Mouse (Mus musculus) liver, embryonic 14.5 days (tissue): Measurements from ENCODE around the gene Astn2. TPM values are rescaled to one million over a fixed set of nuclear protein-coding genes. Genes with fewer than 3 reads are reported as not detected.

Experiments used
- ATAC-seq: fragments of 200-750 bp; cut with Nextera tagmentation; 2 replicates; pipeline ENCODE4 v1.8.0; 2017; ENCODE audit warnings: moderate number of reproducible peaks, mild to moderate bottlenecking, moderate library complexity; ENCODE audit not compliant: insufficient read depth
- DNase-seq, 3 experiments: peaks; one replicate each; pipeline ENCODE4 v3.0.0-alpha.2; 2012 to 2013; ENCODE audit warnings: low read depth in 3 of 3, low spot score in 3 of 3
- H3K27ac ChIP-seq: fragments of 300-500 bp; sonication (generic); 2 replicates; pipeline ENCODE4 v1.5.1; 2014; ENCODE audit warnings: moderate library complexity, mild to moderate bottlenecking, control low read depth, inconsistent platforms
- H3K27me3 ChIP-seq: fragments of 300-500 bp; sonication (generic); 2 replicates; pipeline ENCODE4 v1.6.1; 2014; ENCODE audit warnings: mild to moderate bottlenecking, low read length, moderate library complexity; ENCODE audit not compliant: control insufficient read depth, insufficient read depth
- H3K36me3 ChIP-seq: fragments of 300-500 bp; sonication (generic); replicated peaks from 2 replicates; pipeline ENCODE4 v1.6.1; 2014; ENCODE audit warnings: low read depth; ENCODE audit not compliant: control insufficient read depth, insufficient read depth
- H3K4me1 ChIP-seq, 2 experiments: fragments of 200-500 bp in 1 of 2; fragments of 300-500 bp in 1 of 2; sonication (generic) in 1 of 2; replicated peaks; 2 replicates each; pipeline ENCODE4 v1.6.1; 2012 to 2014; ENCODE audit warnings: antibody characterized with exemption in 1 of 2, inconsistent platforms in 1 of 2, low read length in 1 of 2; ENCODE audit not compliant: control insufficient read depth in 2 of 2, insufficient read depth in 2 of 2
- H3K4me2 ChIP-seq: fragments of 300-500 bp; sonication (generic); 2 replicates; pipeline ENCODE4 v1.6.1; 2014; ENCODE audit warnings: low read depth, mild to moderate bottlenecking, control low read depth, moderate library complexity
- H3K4me3 ChIP-seq, 2 experiments: fragments of 200-500 bp in 1 of 2; fragments of 300-500 bp in 1 of 2; sonication (generic) in 1 of 2; 2 replicates each; pipeline ENCODE4 v1.5.1; 2012 to 2014; ENCODE audit warnings: low read depth in 2 of 2, low read length in 2 of 2, mild to moderate bottlenecking in 2 of 2, control low read depth in 1 of 2, inconsistent platforms in 1 of 2, moderate library complexity in 1 of 2; ENCODE audit not compliant: insufficient read depth in 1 of 2
- H3K9ac ChIP-seq: fragments of 300-500 bp; sonication (generic); replicated peaks from 2 replicates; pipeline ENCODE4 v1.6.1; 2014; ENCODE audit warnings: mild to moderate bottlenecking, control low read depth, moderate library complexity
- H3K9me3 ChIP-seq: fragments of 300-500 bp; sonication (generic); 2 replicates; pipeline ENCODE4 v1.6.1; 2016; ENCODE audit warnings: low read length, mixed read lengths; ENCODE audit not compliant: control insufficient read depth
- CTCF ChIP-seq: IDR thresholded peaks from 2 replicates; pipeline ENCODE4 v1.5.1; 2016; ENCODE audit warnings: antibody characterized with exemption, low read depth, control low read depth
- EP300 ChIP-seq: IDR thresholded peaks from 2 replicates; pipeline ENCODE4 v1.6.1; 2016; ENCODE audit warnings: antibody characterized with exemption, low read depth
- WGBS: fragments of 180-500 bp; shearing (Covaris S2); extraction: QIAGEN DNeasy Blood & Tissue Kit; methylation state at CpG from one replicate; pipeline ENCODE4 v1.1.7; 2014; ENCODE audit not compliant: insufficient replicate concordance; 5-methylcytosine and 5-hydroxymethylcytosine counted together
- polyA plus RNA-seq, 2 experiments: library from polyadenylated mRNA; depleted of rRNA in 1 of 2; stranded (reverse) in 1 of 2; unstranded in 1 of 2; fragments of >200 nt; fragmentation: Nextera tagmentation in 1 of 2; extraction: Ambion mirVana in 1 of 2; gene quantifications; 2 replicates each; pipeline versions ENCODE4 v1.2.1 to v1.2.3; 2012 to 2014

The Astn2 gene
- polyA plus RNA-seq, 2 experiments: 0.16 TPM; not detected in 1

DNA sequence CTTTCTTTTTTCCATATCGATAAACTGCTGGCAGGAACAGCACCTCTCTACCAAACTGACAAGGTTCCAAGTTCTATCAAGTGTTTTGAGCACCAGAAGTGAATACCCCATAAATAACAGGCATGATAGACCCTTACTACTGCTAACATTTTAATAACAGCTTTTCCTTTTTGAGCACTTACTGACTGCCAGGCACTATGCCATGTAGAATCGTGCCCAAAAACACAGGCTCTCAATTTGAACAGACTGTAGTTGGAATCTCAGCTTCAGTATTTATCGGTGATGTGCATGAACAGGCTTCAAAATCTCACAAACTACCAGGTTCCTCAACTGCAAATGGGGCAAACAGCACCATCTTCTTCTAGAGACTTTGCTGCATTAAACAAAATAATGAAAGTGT, 143.1 kb downstream of the Astn2 start:
- 74% methylated on average over 3 of the region's 3 CpGs for WGBS
- Histone ChIP-seq H3K9me3 (no peaks in the 10 kb centered on the region), H3K4me3 (no peak overlapping the region), H3K9ac (no peak overlapping the region), H3K27ac (no peak overlapping the region), H3K36me3 (no peaks in the 10 kb centered on the region), H3K4me1 (no peaks in the 10 kb centered on the region), H3K27me3 (no peaks in the 10 kb centered on the region), H3K4me2 (no peak overlapping the region)
- no peak for TF ChIP-seq EP300
- no peak for TF ChIP-seq CTCF
- ATAC-seq (no peak), DNase-seq (no peak)

DNA sequence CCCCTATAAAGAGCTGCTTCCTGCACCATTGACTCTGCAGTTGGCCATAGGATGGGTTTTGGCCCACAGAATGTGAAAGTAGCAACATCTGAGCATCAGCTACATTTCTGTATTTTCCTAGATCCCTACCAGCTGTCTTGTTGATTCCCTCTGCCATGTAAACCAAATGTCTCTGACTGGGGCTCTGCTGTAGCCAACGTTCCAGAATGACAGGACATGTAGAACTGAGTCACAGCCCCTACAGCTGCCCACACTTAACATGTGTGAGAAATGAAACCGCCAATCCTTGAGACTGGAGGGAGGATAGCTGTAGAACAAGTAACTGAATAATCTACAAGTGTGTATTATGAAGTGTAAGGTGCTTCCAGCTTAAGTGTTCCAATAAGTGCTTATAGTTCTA, 145.5 kb downstream of the Astn2 start:
- WGBS: 53% methylated on average over 2 of the region's 2 CpGs
- Histone ChIP-seq H3K4me2 (no peak overlapping the region), H3K4me3 (no peak overlapping the region), H3K9me3 (no peaks in the 10 kb centered on the region), H3K9ac (no peak overlapping the region), H3K4me1 (no peaks in the 10 kb centered on the region), H3K27me3 (no peaks in the 10 kb centered on the region), H3K27ac (no peak overlapping the region), H3K36me3 (no peaks in the 10 kb centered on the region)
- TF ChIP-seq CTCF (no peak), EP300 (no peak)
- no peak for ATAC-seq
- DNase-seq: no peak

DNA sequence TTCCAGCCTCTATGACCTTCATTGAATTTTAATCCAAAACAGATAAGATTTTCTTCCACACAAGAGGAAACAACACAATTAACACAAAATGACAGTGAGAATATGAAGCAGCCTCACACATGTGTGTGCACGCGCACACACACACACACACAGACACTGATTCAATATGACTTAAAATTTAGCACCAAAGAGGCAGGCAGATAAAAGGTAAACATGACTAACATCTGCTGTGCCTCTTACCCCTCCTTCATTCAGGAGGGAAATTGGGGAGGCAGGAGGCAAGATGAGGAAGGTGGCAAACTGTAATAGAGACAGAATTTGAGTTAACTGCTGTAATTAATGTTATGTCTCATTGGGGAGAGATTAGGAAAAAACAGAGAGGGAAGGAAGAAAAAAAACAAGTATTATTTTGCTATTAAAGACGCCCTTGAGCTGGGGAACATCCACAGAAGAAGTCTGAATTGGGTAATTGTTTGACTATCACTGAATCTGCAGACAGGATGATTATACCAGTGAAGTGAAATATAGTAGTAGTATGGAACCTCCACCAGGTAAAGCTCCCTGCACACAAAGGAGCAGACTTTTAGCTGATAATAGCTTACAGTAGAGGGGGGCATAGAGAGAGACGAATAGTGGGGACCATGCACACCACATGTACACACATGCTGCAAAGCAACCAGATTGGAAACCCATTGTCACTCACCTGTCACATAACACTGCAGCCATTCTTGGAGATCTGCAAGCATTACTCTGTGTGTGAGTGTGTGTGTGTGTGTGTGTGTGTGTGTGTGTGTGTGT, 149.5 kb downstream of the Astn2 start:
- H3K4me2 ChIP-seq: no peak overlapping the region
- H3K36me3 ChIP-seq: no peaks in the 10 kb centered on the region
- no peak for DNase-seq
- H3K4me1 ChIP-seq: no peaks in the 10 kb centered on the region
- no peak for ATAC-seq
- H3K27me3 ChIP-seq: no peaks in the 10 kb centered on the region
- H3K9me3 ChIP-seq: no peaks in the 10 kb centered on the region
- 58% methylated on average over 4 of the region's 4 CpGs for WGBS
- H3K4me3 ChIP-seq: no peak overlapping the region
- TF ChIP-seq EP300: no peak
- TF ChIP-seq CTCF: no peak
- no peak overlapping the region for H3K27ac ChIP-seq
- H3K9ac ChIP-seq: no peak overlapping the region

DNA sequence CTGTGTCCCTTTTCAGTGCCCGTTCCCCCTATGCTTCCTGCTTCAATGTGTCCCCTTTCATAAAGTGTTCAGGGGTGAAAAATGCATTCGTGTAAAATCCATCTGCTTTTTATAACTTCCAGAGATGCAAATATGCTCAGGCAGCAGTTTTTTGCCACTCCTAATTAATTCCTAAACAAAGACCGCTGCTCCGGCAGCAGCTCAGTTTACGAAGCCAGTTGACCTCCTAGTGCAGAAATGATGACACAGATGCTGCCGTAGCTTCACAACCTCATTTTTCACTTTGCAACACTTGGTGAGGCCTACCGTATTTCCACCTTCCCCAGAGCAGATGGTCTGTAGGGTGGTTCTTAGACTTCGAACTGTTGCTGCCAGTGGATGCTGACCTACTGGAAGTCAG, 155.9 kb downstream of the Astn2 start:
- 71% methylated on average over 8 of the region's 8 CpGs for WGBS
- H3K4me2 ChIP-seq: no peak overlapping the region
- DNase-seq (no peak), ATAC-seq (no peak)
- no peak overlapping the region for H3K27ac ChIP-seq
- no peaks in the 10 kb centered on the region for H3K27me3 ChIP-seq
- H3K9ac ChIP-seq: no peak overlapping the region
- H3K4me3 ChIP-seq: no peak overlapping the region
- H3K36me3 ChIP-seq: no peaks in the 10 kb centered on the region
- TF ChIP-seq EP300: no peak
- no peak for TF ChIP-seq CTCF
- H3K9me3 ChIP-seq: no peaks in the 10 kb centered on the region
- no peaks in the 10 kb centered on the region for H3K4me1 ChIP-seq

DNA sequence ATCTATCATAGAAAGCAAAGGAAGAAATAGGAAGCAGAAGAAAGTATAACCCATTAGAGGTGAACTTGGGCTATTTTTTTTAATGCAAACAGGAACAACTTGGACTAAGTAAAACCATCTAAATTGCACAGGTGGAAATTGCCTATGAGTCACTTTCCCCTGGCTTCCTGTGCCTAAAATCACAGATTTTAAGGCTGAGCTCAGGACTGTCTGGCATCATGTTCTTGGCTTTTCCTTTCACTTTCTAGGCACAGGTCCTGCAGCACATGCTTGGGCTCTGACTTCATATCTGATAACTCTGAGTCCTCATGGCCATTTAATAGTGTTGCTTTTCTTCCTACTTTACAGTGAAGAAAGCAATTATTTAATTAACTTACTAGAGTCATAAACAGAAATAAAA, 161.7 kb downstream of the Astn2 start:
- ATAC-seq (no peak), DNase-seq (no peak)
- H3K36me3 ChIP-seq: no peaks in the 10 kb centered on the region
- H3K27ac ChIP-seq: no peak overlapping the region
- H3K27me3 ChIP-seq: no peaks in the 10 kb centered on the region
- H3K9ac ChIP-seq: no peak overlapping the region
- no peaks in the 10 kb centered on the region for H3K4me1 ChIP-seq
- H3K9me3 ChIP-seq: no peaks in the 10 kb centered on the region
- no peak for TF ChIP-seq CTCF
- no peak for TF ChIP-seq EP300
- H3K4me3 ChIP-seq: no peak overlapping the region
- H3K4me2 ChIP-seq: no peak overlapping the region
